Mouse (Mus musculus): ENCODE results near the gene Serhl. TPM values are rescaled to one million over a fixed set of nuclear protein-coding genes. Genes with fewer than 3 reads are reported as not detected.

The Serhl gene
- polyA plus RNA-seq, 1 experiment from 2014 or later, result 58.9 TPM

- H3K36me3 ChIP-seq (ENCODE audit: control insufficient read depth, insufficient read depth, low read length), result no peaks in the 10 kb centered on the region
- no peak overlapping the region for H3K9ac ChIP-seq (replicated peaks; ENCODE audit: low read depth, low read length)
- H3K4me3 ChIP-seq (ENCODE audit: low read depth, low read length), result no peak overlapping the region
- H3K27me3 ChIP-seq (ENCODE audit: control insufficient read depth, insufficient read depth, low read length), result no peaks in the 10 kb centered on the region
- H3K27ac ChIP-seq (ENCODE audit: low read length), result no peak overlapping the region
- H3K4me1 ChIP-seq (ENCODE audit: control insufficient read depth, insufficient read depth, low read length), result no peaks in the 10 kb centered on the region
- H3K4me2 ChIP-seq (replicated peaks; ENCODE audit: low read depth, low read length), result no peak overlapping the region
- no peak for ATAC-seq (ENCODE audit: insufficient number of reproducible peaks, insufficient read depth, low FRiP score, low read depth)
- 93% methylated on average over 5 of the region's 5 CpGs for WGBS
- H3K9me3 ChIP-seq (ENCODE audit: control insufficient read depth, low read depth, low read length), result no peaks in the 10 kb centered on the region; the same call in 1 of the 2 replicates
Measured at GRCm38 (mm10) chr15:83068270-83068669, 21.0 kb upstream of the Serhl start.

- Histone ChIP-seq H3K27me3 (ENCODE audit: control insufficient read depth, insufficient read depth, low read length) (no peaks in the 10 kb centered on the region), H3K9ac (replicated peaks; ENCODE audit: low read depth, low read length) (no peak overlapping the region), H3K9me3 (ENCODE audit: control insufficient read depth, low read depth, low read length) (no peaks in the 10 kb centered on the region; the same call in 1 of the 2 replicates), H3K27ac (ENCODE audit: low read length) (no peak overlapping the region), H3K4me3 (ENCODE audit: low read depth, low read length) (no peak overlapping the region), H3K4me2 (replicated peaks; ENCODE audit: low read depth, low read length) (no peak overlapping the region), H3K4me1 (ENCODE audit: control insufficient read depth, insufficient read depth, low read length) (no peaks in the 10 kb centered on the region), H3K36me3 (ENCODE audit: control insufficient read depth, insufficient read depth, low read length) (no peaks in the 10 kb centered on the region)
- no peak for ATAC-seq (ENCODE audit: insufficient number of reproducible peaks, insufficient read depth, low FRiP score, low read depth)
- WGBS, result 33% methylated on average over 3 of the region's 3 CpGs
Measured at GRCm38 (mm10) chr15:83070942-83071341, 18.4 kb upstream of the Serhl start.

GRCm38 (mm10) chr15:83071752-83072151, 17.6 kb upstream of the Serhl start:
- H3K27ac ChIP-seq (ENCODE audit: low read length), result no peak overlapping the region
- no peaks in the 10 kb centered on the region for H3K4me1 ChIP-seq (ENCODE audit: control insufficient read depth, insufficient read depth, low read length)
- no peak overlapping the region for H3K9ac ChIP-seq (replicated peaks; ENCODE audit: low read depth, low read length)
- H3K9me3 ChIP-seq (ENCODE audit: control insufficient read depth, low read depth, low read length), result no peaks in the 10 kb centered on the region; the same call in 1 of the 2 replicates
- H3K4me3 ChIP-seq (ENCODE audit: low read depth, low read length), result no peak overlapping the region
- no peak for ATAC-seq (ENCODE audit: insufficient number of reproducible peaks, insufficient read depth, low FRiP score, low read depth)
- H3K27me3 ChIP-seq (ENCODE audit: control insufficient read depth, insufficient read depth, low read length), result no peaks in the 10 kb centered on the region
- WGBS, result 79% methylated on average over 5 of the region's 5 CpGs
- H3K4me2 ChIP-seq (replicated peaks; ENCODE audit: low read depth, low read length), result no peak overlapping the region
- no peaks in the 10 kb centered on the region for H3K36me3 ChIP-seq (ENCODE audit: control insufficient read depth, insufficient read depth, low read length)

DNA sequence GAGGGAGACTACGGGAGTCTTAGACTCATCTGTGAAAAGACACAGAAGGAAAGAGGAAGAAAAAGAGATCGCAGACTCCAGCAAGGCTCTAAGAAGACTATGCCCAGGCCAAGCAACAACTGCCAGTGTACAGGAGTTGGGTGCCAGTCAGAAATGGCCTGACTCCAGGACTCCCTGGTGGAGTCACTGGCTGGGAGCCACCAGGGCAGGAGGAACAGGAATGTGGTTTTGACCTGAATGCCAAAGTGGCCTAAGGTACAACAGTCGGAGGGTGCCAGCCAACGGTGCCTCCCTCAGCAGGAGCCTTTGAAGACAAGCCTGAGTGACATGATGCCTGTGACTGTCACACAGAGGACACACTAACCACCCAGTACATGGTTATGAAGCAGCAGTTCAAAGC, 15.1 kb upstream of the Serhl start:
- Histone ChIP-seq H3K27me3 (ENCODE audit: control insufficient read depth, insufficient read depth, low read length) (no peaks in the 10 kb centered on the region), H3K27ac (ENCODE audit: low read length) (no peak overlapping the region), H3K4me3 (ENCODE audit: low read depth, low read length) (no peak overlapping the region), H3K9ac (replicated peaks; ENCODE audit: low read depth, low read length) (no peak overlapping the region), H3K36me3 (ENCODE audit: control insufficient read depth, insufficient read depth, low read length) (no peaks in the 10 kb centered on the region), H3K4me1 (ENCODE audit: control insufficient read depth, insufficient read depth, low read length) (no peaks in the 10 kb centered on the region), H3K9me3 (ENCODE audit: control insufficient read depth, low read depth, low read length) (no peaks in the 10 kb centered on the region; the same call in 1 of the 2 replicates), H3K4me2 (replicated peaks; ENCODE audit: low read depth, low read length) (no peak overlapping the region)
- ATAC-seq (ENCODE audit: insufficient number of reproducible peaks, insufficient read depth, low FRiP score, low read depth), result no peak
- WGBS, result 79% methylated on average over 4 of the region's 4 CpGs

- Histone ChIP-seq H3K27ac (ENCODE audit: low read length) (no peak overlapping the region), H3K27me3 (ENCODE audit: control insufficient read depth, insufficient read depth, low read length) (no peaks in the 10 kb centered on the region), H3K9ac (replicated peaks; ENCODE audit: low read depth, low read length) (no peak overlapping the region), H3K4me1 (ENCODE audit: control insufficient read depth, insufficient read depth, low read length) (no peaks in the 10 kb centered on the region), H3K9me3 (ENCODE audit: control insufficient read depth, low read depth, low read length) (no peaks in the 10 kb centered on the region; the same call in 1 of the 2 replicates), H3K36me3 (ENCODE audit: control insufficient read depth, insufficient read depth, low read length) (no peaks in the 10 kb centered on the region), H3K4me2 (replicated peaks; ENCODE audit: low read depth, low read length) (no peak overlapping the region), H3K4me3 (ENCODE audit: low read depth, low read length) (no peak overlapping the region)
- no peak for ATAC-seq (ENCODE audit: insufficient number of reproducible peaks, insufficient read depth, low FRiP score, low read depth)
- WGBS, result 53% methylated on average over 27 of the region's 27 CpGs
Measured at GRCm38 (mm10) chr15:83075607-83076525, 13.4 kb upstream of the Serhl start.

GRCm38 (mm10) chr15:83083530-83083929, 5.8 kb upstream of the Serhl start:
- no peak for ATAC-seq (ENCODE audit: insufficient number of reproducible peaks, insufficient read depth, low FRiP score, low read depth)
- Histone ChIP-seq H3K9me3 (ENCODE audit: control insufficient read depth, low read depth, low read length) (no peaks in the 10 kb centered on the region), H3K4me1 (ENCODE audit: control insufficient read depth, insufficient read depth, low read length) (no peaks in the 10 kb centered on the region), H3K4me2 (replicated peaks; ENCODE audit: low read depth, low read length) (no peak overlapping the region), H3K27me3 (ENCODE audit: control insufficient read depth, insufficient read depth, low read length) (0 out of 2 replicates have a peak, but pooled peaks cover 2% of the 10 kb centered on the region), H3K4me3 (ENCODE audit: low read depth, low read length) (no peak overlapping the region), H3K27ac (ENCODE audit: low read length) (no peak overlapping the region), H3K9ac (replicated peaks; ENCODE audit: low read depth, low read length) (no peak overlapping the region), H3K36me3 (ENCODE audit: control insufficient read depth, insufficient read depth, low read length) (no peaks in the 10 kb centered on the region)
- WGBS, result 71% methylated on average over 5 of the region's 5 CpGs

- H3K4me2 ChIP-seq (replicated peaks; ENCODE audit: low read depth, low read length), result no peak overlapping the region
- H3K9ac ChIP-seq (replicated peaks; ENCODE audit: low read depth, low read length), result no peak overlapping the region
- 70% methylated on average over 13 of the region's 13 CpGs for WGBS
- ATAC-seq (ENCODE audit: insufficient number of reproducible peaks, insufficient read depth, low FRiP score, low read depth), result no peak
- no peaks in the 10 kb centered on the region for H3K4me1 ChIP-seq (ENCODE audit: control insufficient read depth, insufficient read depth, low read length)
- H3K9me3 ChIP-seq (ENCODE audit: control insufficient read depth, low read depth, low read length), result no peaks in the 10 kb centered on the region
- no peak overlapping the region for H3K4me3 ChIP-seq (ENCODE audit: low read depth, low read length)
- no peaks in the 10 kb centered on the region for H3K36me3 ChIP-seq (ENCODE audit: control insufficient read depth, insufficient read depth, low read length)
- no peak overlapping the region for H3K27ac ChIP-seq (ENCODE audit: low read length)
- H3K27me3 ChIP-seq (ENCODE audit: control insufficient read depth, insufficient read depth, low read length), result 0 out of 2 replicates have a peak, but pooled peaks cover 2% of the 10 kb centered on the region
Measured at GRCm38 (mm10) chr15:83084022-83084640, 5.2 kb upstream of the Serhl start.

GRCm38 (mm10) chr15:83085901-83086300, 3.4 kb upstream of the Serhl start:
- no peaks in the 10 kb centered on the region for H3K9me3 ChIP-seq (ENCODE audit: control insufficient read depth, low read depth, low read length)
- ATAC-seq (ENCODE audit: insufficient number of reproducible peaks, insufficient read depth, low FRiP score, low read depth), result no peak
- H3K27ac ChIP-seq (ENCODE audit: low read length), result no peak overlapping the region
- H3K27me3 ChIP-seq (ENCODE audit: control insufficient read depth, insufficient read depth, low read length), result 0 out of 2 replicates have a peak, but pooled peaks cover 2% of the 10 kb centered on the region
- 0 out of 2 replicates have a peak, but pooled peaks cover 3% of the 10 kb centered on the region for H3K4me1 ChIP-seq (ENCODE audit: control insufficient read depth, insufficient read depth, low read length)
- no peaks in the 10 kb centered on the region for H3K36me3 ChIP-seq (ENCODE audit: control insufficient read depth, insufficient read depth, low read length)
- no peak overlapping the region for H3K9ac ChIP-seq (replicated peaks; ENCODE audit: low read depth, low read length)
- H3K4me3 ChIP-seq (ENCODE audit: low read depth, low read length), result no peak overlapping the region
- 43% methylated on average over 7 of the region's 7 CpGs for WGBS
- H3K4me2 ChIP-seq (replicated peaks; ENCODE audit: low read depth, low read length), result no peak overlapping the region

Measured in stomach, embryonic 14.5 days (tissue).